Mouse (Mus musculus): Measurements from ENCODE around the gene Sap25. TPM values are rescaled to one million over a fixed set of nuclear protein-coding genes. Genes with fewer than 3 reads are reported as not detected.

Sap25 gene
- total RNA-seq, 2 experiments from 2014 or later, result 3.1 to 13.9 TPM

Other genes with a start within 250 kb of the Sap25 start
- under 1 TPM; 0.14 to 0.22 TPM for gene Zan, start 164.3 kb upstream of the Sap25 start, total RNA-seq (2021)
- 10 to 100 TPM; 33.6 to 34.6 TPM for gene Pop7, start 138.8 kb upstream of the Sap25 start, total RNA-seq (2021)
- 10 to 100 TPM; 44.8 to 54.9 TPM for gene Gigyf1, start 122.8 kb upstream of the Sap25 start, total RNA-seq (2021)
- gene Epo, start 108.1 kb upstream of the Sap25 start, total RNA-seq (2021), result not detected
- gene Gnb2, start 107.8 kb upstream of the Sap25 start, total RNA-seq (2021), result 100 to 1,000 TPM; 648 to 692 TPM
- gene Actl6b, start 87.8 kb upstream of the Sap25 start, total RNA-seq (2021), result 100 to 1,000 TPM; 129 to 132 TPM
- gene Tfr2, start 71.5 kb upstream of the Sap25 start, total RNA-seq (2021), result 10 to 100 TPM; 13.3 to 15.8 TPM
- gene Mospd3, start 40.3 kb upstream of the Sap25 start, total RNA-seq (2021), result 10 to 100 TPM; 33.6 TPM
- gene Pcolce, start 27.6 kb upstream of the Sap25 start, total RNA-seq (2021), result 1 to 10 TPM; 6.7 to 9.2 TPM
- under 1 TPM; 0.27 to 0.31 TPM for gene Fbxo24, start 12.3 kb upstream of the Sap25 start, total RNA-seq (2021)
- 10 to 100 TPM; 19.3 to 23.5 TPM for gene Lrch4, start 12.2 kb upstream of the Sap25 start, total RNA-seq (2021)
- gene Gm20605, start 12.2 kb upstream of the Sap25 start, total RNA-seq (2021), result 10 to 100 TPM; 12.7 to 15.8 TPM
- not detected for gene Irs3, start 4.4 kb downstream of the Sap25 start, total RNA-seq (2021)
- gene Agfg2, start 43.4 kb downstream of the Sap25 start, total RNA-seq (2021), result 10 to 100 TPM; 61.8 to 63.9 TPM
- gene Nyap1, start 100.3 kb downstream of the Sap25 start, total RNA-seq (2021), result 10 to 100 TPM; 63.9 to 65.5 TPM
- 100 to 1,000 TPM; 203 to 214 TPM for gene Tsc22d4, start 104.4 kb downstream of the Sap25 start, total RNA-seq (2021)
- gene Ppp1r35, start 137.5 kb downstream of the Sap25 start, total RNA-seq (2021), result 10 to 100 TPM; 24.7 to 26.2 TPM
- gene Mepce, start 146.3 kb downstream of the Sap25 start, total RNA-seq (2021), result 10 to 100 TPM; 40.1 to 42.8 TPM
- 1 to 10 TPM; 6.1 to 6.2 TPM for gene Zcwpw1, start 146.5 kb downstream of the Sap25 start, total RNA-seq (2021)
- gene Pilra, start 194.9 kb downstream of the Sap25 start, total RNA-seq (2021), result under 1 TPM; 0.82 to 0.91 TPM
- gene Pilrb1, start 216.8 kb downstream of the Sap25 start, total RNA-seq (2021), result not detected
- not detected for gene Pilrb2, start 230.5 kb downstream of the Sap25 start, total RNA-seq (2021)

All from layer of hippocampus, postnatal 25 days (tissue).